Mouse (Mus musculus): ENCODE data around the gene Zfp385b.

DNA sequence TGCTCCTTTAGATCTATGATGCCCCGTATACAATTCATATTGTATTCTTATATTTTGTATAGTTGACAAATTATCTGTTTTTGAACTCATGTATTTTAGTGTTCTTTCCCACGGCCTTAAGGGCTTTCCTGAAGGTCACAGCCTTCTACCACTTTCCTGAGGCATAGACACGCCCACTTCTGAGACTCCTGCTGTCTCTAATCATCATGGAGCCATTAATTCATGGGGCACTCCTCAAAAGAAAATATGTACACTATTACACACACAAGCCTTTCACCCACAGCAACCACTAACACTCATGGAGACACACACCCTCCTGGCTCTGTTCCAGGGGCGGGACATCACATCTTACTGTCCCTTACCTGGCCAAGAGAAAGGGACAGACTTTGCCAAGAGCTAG, 232.1 kb downstream of the Zfp385b start:
- TF ChIP-seq CTCF (conservative IDR thresholded peaks at IDR 0.05 in 1 of 2, IDR thresholded peaks at IDR 0.05 in 1 of 2; ENCODE audit: low read depth in 2 of 2, low read length in 2 of 2) (no peak), MEF2A (IDR thresholded peaks at IDR 0.05; ENCODE audit: borderline replicate concordance, low read depth, low read length) (no peak), ZC3H11A (IDR thresholded peaks at IDR 0.05; ENCODE audit: low read depth, low read length) (no peak), POLR2A (IDR thresholded peaks at IDR 0.05; ENCODE audit: low read depth, low read length) (no peak), USF2 (conservative IDR thresholded peaks at IDR 0.05; ENCODE audit: low read depth, low read length) (no peak), RCOR1 (conservative IDR thresholded peaks at IDR 0.05; ENCODE audit: low read depth, low read length) (no peak), TCF12 (IDR thresholded peaks at IDR 0.05; ENCODE audit: low read depth, low read length) (no peak), BHLHE40 (IDR thresholded peaks at IDR 0.05; ENCODE audit: low read depth, low read length) (no peak)

All from CH12.LX (cell line).